Mouse (Mus musculus): ENCODE measurements around the gene Cpsf4. TPM values are rescaled to one million over a fixed set of nuclear protein-coding genes. Genes with fewer than 3 reads are reported as not detected.

Cpsf4 gene
- polyA plus RNA-seq, 1 experiment from 2014 or later = 19.1 TPM

DNA sequence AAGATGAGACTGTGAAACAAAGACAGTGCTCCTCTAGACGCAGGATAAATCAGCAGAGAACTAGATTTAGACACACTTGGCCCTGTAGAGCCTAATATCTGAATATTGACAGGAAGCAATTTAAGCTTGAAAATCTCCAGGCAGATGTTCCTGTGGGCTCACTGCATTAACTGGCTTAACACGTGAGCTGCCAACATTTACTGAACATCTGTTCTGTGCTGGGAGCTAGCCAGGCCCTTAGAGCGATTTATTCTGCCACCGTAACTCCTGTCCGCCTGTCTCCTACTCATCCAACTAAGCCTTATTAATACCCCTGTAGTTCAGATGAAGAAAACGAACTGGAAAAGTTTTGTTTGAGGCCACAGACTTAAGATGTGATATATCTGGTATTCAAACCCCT lies 28.2 kb upstream of the Cpsf4 start:
- DNase-seq (ENCODE audit: low spot score) (no peak), ATAC-seq (ENCODE audit: low FRiP score, low TSS enrichment) (no peak)
- H3K9ac ChIP-seq (ENCODE audit: low read length) = peak overlapping the region; percentile 88
- peaks cover 30% of the 10 kb centered on the region for H3K36me3 ChIP-seq (ENCODE audit: control insufficient read depth, insufficient read depth, low read length)
- no peak overlapping the region; the same call in 1 of the 2 replicates for H3K27ac ChIP-seq (replicated peaks)
- H3K27me3 ChIP-seq (ENCODE audit: control insufficient read depth, insufficient read depth, low read length) = no peaks in the 10 kb centered on the region
- H3K4me2 ChIP-seq (replicated peaks; ENCODE audit: low read depth) = peak overlapping the region; percentile 74
- TF ChIP-seq EP300 (optimal IDR thresholded peaks at IDR 0.05) = no peak
- no peak for TF ChIP-seq CTCF (IDR thresholded peaks at IDR 0.05; ENCODE audit: low read depth)
- H3K4me3 ChIP-seq (ENCODE audit: low read depth, low read length) = peak overlapping the region; percentile 87
- H3K9me3 ChIP-seq (ENCODE audit: control insufficient read depth, low read length) = no peaks in the 10 kb centered on the region
- 3% methylated on average over 6 of the region's 6 CpGs for WGBS
- no peaks in the 10 kb centered on the region; the same call in 1 of the 2 replicates for H3K4me1 ChIP-seq (replicated peaks; ENCODE audit: control insufficient read depth, insufficient read depth)

DNA sequence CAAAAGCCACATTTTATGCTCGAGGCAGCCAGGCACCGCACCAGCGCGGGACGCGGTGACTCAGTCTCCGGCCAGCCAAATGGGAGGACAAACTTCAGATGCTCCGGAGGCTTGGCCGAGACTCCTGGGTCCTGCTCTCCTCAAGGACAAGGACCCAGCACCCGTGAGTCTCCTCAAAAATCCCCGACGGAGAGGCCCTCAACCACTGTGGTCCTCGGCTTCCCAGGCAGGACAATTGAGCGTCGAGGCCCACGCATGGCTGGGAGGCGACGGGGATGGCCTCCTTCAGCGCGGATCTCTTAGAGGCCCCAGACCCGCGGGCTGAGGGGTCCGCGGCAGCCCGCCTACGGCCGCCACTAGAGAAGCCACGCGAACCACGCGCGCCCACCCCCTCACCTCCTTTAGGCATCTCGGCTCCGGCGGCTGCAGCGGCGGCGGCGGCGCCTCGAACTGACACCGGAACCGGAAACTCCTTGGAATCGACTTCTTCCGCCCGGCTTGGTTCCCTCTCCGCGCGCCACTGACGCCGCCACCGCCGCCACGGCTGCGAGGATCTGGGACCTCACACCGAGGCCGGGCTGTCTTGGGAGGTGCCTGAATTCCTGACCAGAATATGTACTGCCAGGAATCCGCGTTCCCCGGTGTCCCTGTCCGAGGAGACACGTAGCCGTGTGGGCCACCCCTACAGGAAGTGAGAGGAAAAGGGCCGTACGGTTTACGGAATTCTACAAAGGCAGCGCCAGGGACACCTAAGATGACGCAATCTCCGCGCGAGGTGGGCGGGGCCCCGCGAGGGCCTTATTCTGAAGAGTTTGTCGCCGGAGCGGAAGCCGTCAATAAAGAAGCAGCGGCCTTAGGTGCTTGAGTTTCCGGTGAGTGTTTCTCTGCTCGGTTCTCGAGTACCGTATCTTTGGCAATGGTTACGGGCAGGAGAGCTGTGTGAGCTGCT lies 27.2 kb upstream of the Cpsf4 start, which contains the start of the genes Pdap1 and Bud31:
Gene Pdap1, minus strand, starts transcription at position 668 of the 949 bp plus-strand sequence.
Gene Bud31, plus strand, starts transcription at position 792 of the 949 bp plus-strand sequence.
- no peaks in the 10 kb centered on the region for H3K9me3 ChIP-seq (ENCODE audit: control insufficient read depth, low read length)
- ATAC-seq (ENCODE audit: low FRiP score, low TSS enrichment) (peak; percentile 93), DNase-seq (ENCODE audit: low spot score) (peak; percentile 95)
- H3K27ac ChIP-seq (replicated peaks) = peak within 1 kb of the TSS; percentile 78
- H3K4me2 ChIP-seq (replicated peaks; ENCODE audit: low read depth) = peak within 1 kb of the TSS; percentile 74
- H3K4me1 ChIP-seq (replicated peaks; ENCODE audit: control insufficient read depth, insufficient read depth) = no peaks in the 10 kb centered on the region; the same call in 1 of the 2 replicates
- under 1% methylated on average over 84 of the region's 84 CpGs for WGBS
- no peak; the same call in 1 of the 2 replicates for TF ChIP-seq CTCF (IDR thresholded peaks at IDR 0.05; ENCODE audit: low read depth)
- peak; percentile 97 for TF ChIP-seq EP300 (optimal IDR thresholded peaks at IDR 0.05)
- H3K9ac ChIP-seq (ENCODE audit: low read length) = peak within 1 kb of the TSS; percentile 88
- no peaks in the 10 kb centered on the region for H3K27me3 ChIP-seq (ENCODE audit: control insufficient read depth, insufficient read depth, low read length)
- peak within 1 kb of the TSS; percentile 87 for H3K4me3 ChIP-seq (ENCODE audit: low read depth, low read length)
- peaks cover 22% of the 10 kb centered on the region for H3K36me3 ChIP-seq (ENCODE audit: control insufficient read depth, insufficient read depth, low read length)

DNA sequence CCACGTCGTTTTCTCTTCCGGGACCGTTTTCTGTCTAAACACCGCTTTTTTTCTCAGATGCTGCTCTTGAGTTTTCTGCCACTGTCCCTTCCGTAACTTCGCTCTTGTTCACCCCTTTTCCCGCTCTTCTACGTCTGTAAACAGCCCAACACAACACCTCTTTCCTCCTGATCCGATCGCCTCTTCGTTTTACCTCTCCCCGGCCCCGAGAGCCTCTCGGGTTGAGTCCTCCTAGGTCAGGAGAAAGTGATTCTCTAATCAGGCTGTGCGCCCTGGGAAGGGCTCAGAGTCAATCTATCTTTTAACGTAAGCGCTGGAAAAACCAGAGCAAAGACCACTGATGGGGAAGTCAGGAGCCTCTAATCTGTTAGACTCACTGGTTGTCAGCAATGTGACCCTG lies 26.4 kb upstream of the Cpsf4 start:
- Histone ChIP-seq H3K9me3 (ENCODE audit: control insufficient read depth, low read length) (no peaks in the 10 kb centered on the region), H3K27ac (replicated peaks) (peak overlapping the region; percentile 78), H3K36me3 (ENCODE audit: control insufficient read depth, insufficient read depth, low read length) (peaks cover 22% of the 10 kb centered on the region), H3K4me3 (ENCODE audit: low read depth, low read length) (peak overlapping the region; percentile 87), H3K27me3 (ENCODE audit: control insufficient read depth, insufficient read depth, low read length) (no peaks in the 10 kb centered on the region), H3K4me2 (replicated peaks; ENCODE audit: low read depth) (peak overlapping the region; percentile 74), H3K4me1 (replicated peaks; ENCODE audit: control insufficient read depth, insufficient read depth) (no peaks in the 10 kb centered on the region; the same call in 1 of the 2 replicates), H3K9ac (ENCODE audit: low read length) (peak overlapping the region; percentile 88)
- ATAC-seq (ENCODE audit: low FRiP score, low TSS enrichment) = peak; percentile 18; the same call in 1 of the 2 replicates
- TF ChIP-seq EP300 (optimal IDR thresholded peaks at IDR 0.05) (no peak), CTCF (IDR thresholded peaks at IDR 0.05; ENCODE audit: low read depth) (no peak)
- under 1% methylated on average over 18 of the region's 18 CpGs for WGBS
- no peak for DNase-seq (ENCODE audit: low spot score)

DNA sequence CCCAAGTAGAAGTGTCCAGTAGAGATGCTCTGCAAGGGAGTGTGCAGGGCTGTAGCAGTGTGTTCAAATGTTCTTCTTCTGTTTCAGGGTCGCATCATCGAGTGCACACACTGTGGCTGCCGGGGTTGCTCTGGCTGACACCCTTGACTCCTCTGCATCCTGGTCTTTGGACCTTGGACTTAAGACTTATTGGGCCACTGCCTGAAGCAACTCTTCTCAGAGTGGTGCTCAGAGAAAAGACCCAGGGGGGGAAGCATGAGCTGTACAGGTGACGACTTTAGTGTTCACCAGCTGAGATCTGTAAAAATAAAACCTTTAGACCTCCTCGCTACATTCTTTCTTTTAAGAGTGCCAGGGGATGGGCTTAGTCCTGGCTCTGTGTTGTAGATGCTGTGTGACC lies 19.3 kb upstream of the Cpsf4 start:
- no peaks in the 10 kb centered on the region for H3K9me3 ChIP-seq (ENCODE audit: control insufficient read depth, low read length)
- no peaks in the 10 kb centered on the region for H3K4me1 ChIP-seq (replicated peaks; ENCODE audit: control insufficient read depth, insufficient read depth)
- no peak overlapping the region for H3K4me2 ChIP-seq (replicated peaks; ENCODE audit: low read depth)
- no peak overlapping the region for H3K9ac ChIP-seq (ENCODE audit: low read length)
- no peak overlapping the region for H3K27ac ChIP-seq (replicated peaks)
- 88% methylated on average over 5 of the region's 5 CpGs for WGBS
- TF ChIP-seq EP300 (optimal IDR thresholded peaks at IDR 0.05) = no peak
- no peak for TF ChIP-seq CTCF (IDR thresholded peaks at IDR 0.05; ENCODE audit: low read depth)
- no peak overlapping the region for H3K4me3 ChIP-seq (ENCODE audit: low read depth, low read length)
- ATAC-seq (ENCODE audit: low FRiP score, low TSS enrichment) (no peak), DNase-seq (ENCODE audit: low spot score) (no peak)
- peaks cover 40% of the 10 kb centered on the region for H3K36me3 ChIP-seq (ENCODE audit: control insufficient read depth, insufficient read depth, low read length)
- no peaks in the 10 kb centered on the region for H3K27me3 ChIP-seq (ENCODE audit: control insufficient read depth, insufficient read depth, low read length)

GRCm38 (mm10) chr5:145149294-145149693 lies 17.7 kb upstream of the Cpsf4 start:
- ATAC-seq (ENCODE audit: low FRiP score, low TSS enrichment) = no peak
- 87% methylated on average over 6 of the region's 6 CpGs for whole genome bisulfite sequencing
- Histone ChIP-seq H3K27ac (replicated peaks) (no peak overlapping the region), H3K4me2 (replicated peaks; ENCODE audit: low read depth) (no peak overlapping the region), H3K9me3 (ENCODE audit: control insufficient read depth, low read length) (no peaks in the 10 kb centered on the region), H3K9ac (ENCODE audit: low read length) (no peak overlapping the region), H3K27me3 (ENCODE audit: control insufficient read depth, insufficient read depth, low read length) (no peaks in the 10 kb centered on the region), H3K36me3 (ENCODE audit: control insufficient read depth, insufficient read depth, low read length) (peaks cover 32% of the 10 kb centered on the region), H3K4me1 (replicated peaks; ENCODE audit: control insufficient read depth, insufficient read depth) (no peaks in the 10 kb centered on the region), H3K4me3 (ENCODE audit: low read depth, low read length) (no peak overlapping the region)
- DNase-seq (ENCODE audit: low spot score) = no peak
- TF ChIP-seq EP300 (optimal IDR thresholded peaks at IDR 0.05) (no peak), CTCF (IDR thresholded peaks at IDR 0.05; ENCODE audit: low read depth) (no peak)

GRCm38 (mm10) chr5:145152690-145153089 lies 14.3 kb upstream of the Cpsf4 start:
- Histone ChIP-seq H3K27me3 (ENCODE audit: control insufficient read depth, insufficient read depth, low read length) (no peaks in the 10 kb centered on the region), H3K4me2 (replicated peaks; ENCODE audit: low read depth) (no peak overlapping the region), H3K9me3 (ENCODE audit: control insufficient read depth, low read length) (no peaks in the 10 kb centered on the region), H3K4me3 (ENCODE audit: low read depth, low read length) (no peak overlapping the region), H3K4me1 (replicated peaks; ENCODE audit: control insufficient read depth, insufficient read depth) (no peaks in the 10 kb centered on the region), H3K9ac (ENCODE audit: low read length) (no peak overlapping the region), H3K36me3 (ENCODE audit: control insufficient read depth, insufficient read depth, low read length) (peaks cover 32% of the 10 kb centered on the region), H3K27ac (replicated peaks) (no peak overlapping the region)
- ATAC-seq (ENCODE audit: low FRiP score, low TSS enrichment) (no peak), DNase-seq (ENCODE audit: low spot score) (no peak)
- 92% methylated on average over 5 of the region's 5 CpGs for WGBS
- TF ChIP-seq EP300 (optimal IDR thresholded peaks at IDR 0.05) (no peak), CTCF (IDR thresholded peaks at IDR 0.05; ENCODE audit: low read depth) (no peak)

Data from stomach, postnatal 0 days (tissue).